Mouse (Mus musculus): ENCODE measurements around the gene B830017H08Rik. TPM values are rescaled to one million over a fixed set of nuclear protein-coding genes. Genes with fewer than 3 reads are reported as not detected.

B830017H08Rik gene
- polyA plus RNA-seq, 1 experiment from 2014 or later: not detected

DNA sequence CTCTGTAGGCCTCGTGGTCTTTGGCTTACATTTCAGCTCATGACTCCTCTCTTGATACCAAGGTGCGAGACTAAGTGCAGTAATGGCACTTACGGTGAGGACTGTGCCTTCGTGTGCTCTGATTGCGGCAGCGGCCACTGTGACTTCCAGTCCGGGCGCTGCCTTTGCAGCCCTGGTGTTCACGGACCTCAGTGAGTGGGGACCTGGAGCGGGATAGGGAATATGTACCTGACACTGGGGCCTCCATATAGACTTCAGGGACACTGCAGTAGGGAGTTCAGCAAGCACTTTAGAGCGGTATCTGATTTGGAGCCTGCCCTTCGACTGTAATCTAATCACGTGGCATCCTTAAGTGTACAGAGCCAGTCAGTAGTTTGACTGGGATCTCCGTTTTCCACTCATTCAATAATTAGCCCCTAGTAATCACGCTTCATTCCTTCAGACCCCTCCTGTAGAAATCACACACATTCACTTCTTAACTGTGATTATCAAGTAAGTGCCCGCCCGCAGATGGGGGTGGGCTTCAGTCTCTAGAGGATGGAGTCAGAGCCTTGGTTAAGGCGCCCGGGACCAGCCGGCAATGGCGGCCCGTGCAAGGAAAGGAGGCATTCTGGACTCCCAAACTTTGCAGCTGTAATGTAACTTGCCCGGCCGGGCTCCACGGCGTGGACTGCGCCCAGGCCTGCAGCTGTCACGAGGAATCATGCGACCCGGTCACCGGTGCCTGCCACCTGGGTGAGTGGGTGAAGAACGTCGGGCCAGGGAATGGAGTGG lies 29.1 kb upstream of the B830017H08Rik start:
- Histone ChIP-seq H3K79me2 (ENCODE audit: inconsistent target) (no peaks in the 10 kb centered on the region), H3K36me3 (ENCODE audit: inconsistent target) (no peaks in the 10 kb centered on the region), H3K4me3 (ENCODE audit: inconsistent target) (no peak overlapping the region), H3K27ac (no peak overlapping the region)
- 28% methylated on average over 28 of the region's 33 CpGs for WGBS (ENCODE audit: missing documents)

DNA sequence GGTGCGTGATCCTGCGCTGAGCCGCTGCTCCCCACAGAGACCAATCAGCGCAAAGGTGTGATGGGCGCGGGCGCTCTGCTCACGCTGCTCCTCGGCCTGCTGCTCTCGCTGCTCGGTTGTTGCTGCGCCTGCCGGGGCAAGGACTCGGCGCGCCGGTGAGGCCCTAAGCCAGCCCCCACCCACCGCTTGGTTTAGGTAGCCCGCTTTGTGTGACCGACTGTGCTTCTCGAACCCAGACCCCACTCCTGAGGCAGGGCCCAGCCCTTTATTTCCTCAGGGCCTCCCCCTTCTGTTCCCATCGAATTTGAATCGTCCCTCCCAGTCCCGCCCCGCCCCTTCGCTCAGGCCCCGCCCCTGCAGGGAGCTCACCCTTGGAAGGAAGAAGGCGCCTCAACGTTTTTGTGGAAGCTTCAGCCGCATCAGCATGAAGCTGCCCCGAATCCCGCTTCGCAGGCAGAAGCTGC lies 28.4 kb upstream of the B830017H08Rik start:
- H3K27ac ChIP-seq: no peak overlapping the region
- H3K36me3 ChIP-seq (ENCODE audit: inconsistent target): no peaks in the 10 kb centered on the region
- H3K4me3 ChIP-seq (ENCODE audit: inconsistent target): no peak overlapping the region
- WGBS (ENCODE audit: missing documents): 5% methylated on average over 28 of the region's 33 CpGs
- no peaks in the 10 kb centered on the region for H3K79me2 ChIP-seq (ENCODE audit: inconsistent target)

- no peak overlapping the region for H3K4me3 ChIP-seq (ENCODE audit: inconsistent target)
Observed at GRCm38 (mm10) chr16:17804982-17805381, 27.9 kb upstream of the B830017H08Rik start.

GRCm38 (mm10) chr16:17806581-17807191 lies 26.2 kb upstream of the B830017H08Rik start:
- H3K4me3 ChIP-seq (ENCODE audit: inconsistent target): no peak overlapping the region
- no peaks in the 10 kb centered on the region for H3K79me2 ChIP-seq (ENCODE audit: inconsistent target)
- 6% methylated on average over 48 of the region's 50 CpGs for WGBS (ENCODE audit: missing documents)
- no peak overlapping the region for H3K27ac ChIP-seq
- no peaks in the 10 kb centered on the region for H3K36me3 ChIP-seq (ENCODE audit: inconsistent target)

More at GRCm38 (mm10) chr16:17804982-17805381, 27.9 kb upstream of the B830017H08Rik start:
- 14% methylated on average over 5 of the region's 7 CpGs for WGBS (ENCODE audit: missing documents)
- H3K79me2 ChIP-seq (ENCODE audit: inconsistent target): no peaks in the 10 kb centered on the region
- no peaks in the 10 kb centered on the region for H3K36me3 ChIP-seq (ENCODE audit: inconsistent target)
- H3K27ac ChIP-seq: no peak overlapping the region

- Histone ChIP-seq H3K4me3 (ENCODE audit: inconsistent target) (no peak overlapping the region), H3K36me3 (ENCODE audit: inconsistent target) (no peaks in the 10 kb centered on the region), H3K27ac (no peak overlapping the region), H3K79me2 (ENCODE audit: inconsistent target) (no peaks in the 10 kb centered on the region)
- 7% methylated on average over 73 of the region's 73 CpGs for WGBS (ENCODE audit: missing documents)
Observed at GRCm38 (mm10) chr16:17807192-17808009, 25.5 kb upstream of the B830017H08Rik start.

DNA sequence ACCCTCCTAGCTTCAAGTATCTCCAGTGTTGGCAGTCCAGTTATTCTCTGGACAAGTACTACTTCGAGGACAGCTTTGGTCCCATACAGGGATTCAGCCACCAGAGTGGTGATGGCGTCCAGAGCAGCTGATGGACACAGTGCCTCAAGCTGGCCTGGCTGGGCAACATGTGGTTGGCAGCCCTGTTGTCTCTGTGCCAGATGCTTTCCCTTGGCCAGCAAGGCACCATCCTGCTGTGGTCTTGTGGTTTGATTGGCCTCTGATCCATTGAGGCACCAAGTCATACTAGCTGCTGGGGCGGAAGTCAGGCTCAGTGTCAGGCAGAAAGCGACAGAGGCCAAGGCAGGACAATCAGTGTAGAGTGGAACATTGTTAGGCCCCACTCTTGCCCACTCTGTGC lies 23.8 kb upstream of the B830017H08Rik start:
- 81% methylated on average over 4 of the region's 4 CpGs for WGBS (ENCODE audit: missing documents)
- Histone ChIP-seq H3K27ac (no peak overlapping the region), H3K79me2 (ENCODE audit: inconsistent target) (no peaks in the 10 kb centered on the region), H3K4me3 (ENCODE audit: inconsistent target) (no peak overlapping the region), H3K36me3 (ENCODE audit: inconsistent target) (no peaks in the 10 kb centered on the region)

GRCm38 (mm10) chr16:17809711-17810110 lies 23.2 kb upstream of the B830017H08Rik start:
- H3K27ac ChIP-seq: no peak overlapping the region
- WGBS (ENCODE audit: missing documents): 24% methylated on average over 7 of the region's 7 CpGs
- H3K4me3 ChIP-seq (ENCODE audit: inconsistent target): no peak overlapping the region
- no peaks in the 10 kb centered on the region for H3K79me2 ChIP-seq (ENCODE audit: inconsistent target)
- no peaks in the 10 kb centered on the region for H3K36me3 ChIP-seq (ENCODE audit: inconsistent target)

GRCm38 (mm10) chr16:17812120-17812519 lies 20.8 kb upstream of the B830017H08Rik start:
- no peak overlapping the region for H3K4me3 ChIP-seq (ENCODE audit: inconsistent target)
- H3K79me2 ChIP-seq (ENCODE audit: inconsistent target): no peaks in the 10 kb centered on the region
- 6% methylated on average over 5 of the region's 5 CpGs for WGBS (ENCODE audit: missing documents)
- no peaks in the 10 kb centered on the region for H3K36me3 ChIP-seq (ENCODE audit: inconsistent target)
- no peak overlapping the region for H3K27ac ChIP-seq

DNA sequence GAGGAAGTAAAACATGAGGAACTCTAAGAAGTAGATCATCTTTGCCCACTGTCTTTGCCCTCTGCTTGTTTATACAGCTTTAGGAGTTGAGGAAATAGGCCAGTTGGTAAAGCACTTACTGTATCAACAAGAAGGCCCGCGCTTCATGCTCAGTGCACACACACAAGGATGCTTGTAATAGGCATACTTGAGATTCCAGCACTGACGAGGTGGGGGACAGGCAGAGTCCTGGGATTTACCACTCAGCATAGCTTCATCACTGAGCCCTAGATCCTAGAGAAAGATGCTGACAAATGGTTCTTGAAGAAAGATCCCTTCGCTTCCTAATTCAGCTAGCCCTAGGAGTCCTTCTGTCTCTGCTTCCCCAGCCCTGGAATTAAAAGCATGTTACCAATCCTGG lies 19.7 kb upstream of the B830017H08Rik start:
- Histone ChIP-seq H3K36me3 (ENCODE audit: inconsistent target) (no peaks in the 10 kb centered on the region), H3K4me3 (ENCODE audit: inconsistent target) (no peak overlapping the region), H3K27ac (no peak overlapping the region), H3K79me2 (ENCODE audit: inconsistent target) (no peaks in the 10 kb centered on the region)
- 60% methylated on average over 4 of the region's 4 CpGs for WGBS (ENCODE audit: missing documents)

DNA sequence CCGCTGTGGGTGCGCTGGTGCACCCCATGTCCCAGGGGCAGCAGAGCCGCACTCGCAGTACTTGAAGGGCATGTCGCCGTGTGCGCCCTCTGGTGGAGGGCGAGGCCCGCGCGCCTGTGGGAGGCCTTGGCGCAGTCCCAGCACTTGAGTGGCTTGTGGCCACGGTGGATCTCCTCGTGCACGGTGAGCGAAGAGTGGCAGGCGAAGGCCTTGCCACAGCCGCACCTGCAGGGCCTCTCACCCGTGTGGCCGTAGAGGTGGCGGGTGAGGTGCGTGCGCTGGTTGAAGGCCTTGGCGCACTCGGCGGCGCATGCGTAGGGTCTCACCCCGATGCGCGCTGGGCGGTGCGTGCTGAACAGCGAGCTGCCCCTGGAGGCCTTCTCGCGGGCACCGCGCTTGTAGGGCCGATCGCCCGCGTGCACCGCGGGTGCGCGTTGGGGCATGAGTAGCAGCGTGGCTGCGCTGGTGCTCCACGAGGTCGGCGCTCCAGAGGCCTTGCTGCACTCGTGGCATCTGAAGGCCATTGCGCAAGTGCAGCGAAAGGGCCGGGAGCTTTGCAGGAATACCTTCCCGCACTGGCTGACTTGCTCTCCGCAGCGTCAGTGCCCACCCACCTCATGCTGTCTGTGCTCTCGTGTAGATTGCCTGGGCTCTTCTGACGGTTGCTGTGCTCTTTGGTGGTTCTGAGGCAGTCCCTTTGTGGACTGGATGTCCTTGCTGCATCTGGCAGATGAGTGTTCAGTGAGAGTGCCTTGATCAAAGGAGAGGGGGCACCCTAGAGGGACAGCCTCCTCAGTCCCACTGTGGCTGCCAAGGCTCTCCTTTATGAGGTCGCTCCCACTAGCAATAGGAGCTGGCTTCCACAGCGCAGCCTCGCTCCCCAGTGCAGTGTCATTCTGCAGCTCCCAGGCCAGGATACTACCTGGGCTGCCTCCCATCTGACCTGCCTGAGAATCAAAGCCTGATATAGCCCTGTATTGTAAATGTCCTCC lies 17.2 kb upstream of the B830017H08Rik start:
- H3K27ac ChIP-seq: no peak overlapping the region
- 4% methylated on average over 62 of the region's 63 CpGs for WGBS (ENCODE audit: missing documents)
- H3K79me2 ChIP-seq (ENCODE audit: inconsistent target): no peaks in the 10 kb centered on the region
- H3K4me3 ChIP-seq (ENCODE audit: inconsistent target): no peak overlapping the region
- no peaks in the 10 kb centered on the region for H3K36me3 ChIP-seq (ENCODE audit: inconsistent target)

- no peaks in the 10 kb centered on the region for H3K79me2 ChIP-seq (ENCODE audit: inconsistent target)
- no peaks in the 10 kb centered on the region for H3K36me3 ChIP-seq (ENCODE audit: inconsistent target)
- H3K27ac ChIP-seq: no peak overlapping the region
- 98% methylated on average over 8 of the region's 8 CpGs for WGBS (ENCODE audit: missing documents)
- no peak overlapping the region for H3K4me3 ChIP-seq (ENCODE audit: inconsistent target)
Observed at GRCm38 (mm10) chr16:17816528-17816927, 16.4 kb upstream of the B830017H08Rik start.

- 80% methylated on average over 2 of the region's 2 CpGs for WGBS (ENCODE audit: missing documents)
- no peaks in the 10 kb centered on the region for H3K79me2 ChIP-seq (ENCODE audit: inconsistent target)
- no peak overlapping the region for H3K27ac ChIP-seq
- no peaks in the 10 kb centered on the region for H3K36me3 ChIP-seq (ENCODE audit: inconsistent target)
- no peak overlapping the region for H3K4me3 ChIP-seq (ENCODE audit: inconsistent target)
Observed at GRCm38 (mm10) chr16:17826500-17826899, 6.4 kb upstream of the B830017H08Rik start.

DNA sequence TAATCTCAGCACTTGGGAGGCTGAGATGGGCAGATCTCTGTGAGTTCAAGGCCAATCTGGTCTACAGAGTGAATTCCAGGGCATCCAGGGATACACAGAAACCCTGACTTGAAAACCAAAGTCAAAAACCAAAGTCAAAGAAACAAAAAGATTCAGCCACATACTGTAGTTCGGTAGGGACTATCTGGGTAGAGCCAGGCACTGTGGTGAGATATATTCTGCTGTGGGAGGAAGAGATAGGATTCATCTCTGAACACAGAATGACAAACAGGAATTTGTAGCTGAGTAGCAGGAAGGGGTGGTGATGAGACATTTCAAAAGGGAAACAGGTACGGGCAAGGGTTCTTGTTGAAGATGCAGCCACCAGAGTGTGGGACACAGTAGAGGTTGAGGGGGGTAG lies 4.7 kb upstream of the B830017H08Rik start:
- 71% methylated on average over 2 of the region's 2 CpGs for WGBS (ENCODE audit: missing documents)
- Histone ChIP-seq H3K36me3 (ENCODE audit: inconsistent target) (no peaks in the 10 kb centered on the region), H3K79me2 (ENCODE audit: inconsistent target) (no peaks in the 10 kb centered on the region), H3K27ac (no peak overlapping the region), H3K4me3 (ENCODE audit: inconsistent target) (no peak overlapping the region)

- H3K27ac ChIP-seq: no peak overlapping the region
Observed at GRCm38 (mm10) chr16:17828867-17829266, 4.1 kb upstream of the B830017H08Rik start.

More at GRCm38 (mm10) chr16:17828867-17829266, 4.1 kb upstream of the B830017H08Rik start:
- Histone ChIP-seq H3K4me3 (ENCODE audit: inconsistent target) (no peak overlapping the region), H3K79me2 (ENCODE audit: inconsistent target) (no peaks in the 10 kb centered on the region), H3K36me3 (ENCODE audit: inconsistent target) (no peaks in the 10 kb centered on the region)
- 87% methylated on average over 3 of the region's 3 CpGs for WGBS (ENCODE audit: missing documents)
